Mouse (Mus musculus) G1E-ER4 (cell line): Measurements from ENCODE around the gene Pdik1l. TPM values are rescaled to one million over a fixed set of nuclear protein-coding genes. Genes with fewer than 3 reads are reported as not detected.

ENCODE experiments used
- GATA1 ChIP-seq: IDR thresholded peaks from one replicate; pipeline ENCODE4 v1.8.0; 2012; ENCODE audit warnings: low read length, inconsistent platforms
- polyA plus RNA-seq: library from polyadenylated mRNA; stranded (reverse); fragments of >175 nt; gene quantifications from 2 replicates; pipeline ENCODE4 v1.2.3, GENCODE M21; 2012

Pdik1l gene
- 4.3 and 4.6 TPM in 2 replicates for polyA plus RNA-seq

DNA sequence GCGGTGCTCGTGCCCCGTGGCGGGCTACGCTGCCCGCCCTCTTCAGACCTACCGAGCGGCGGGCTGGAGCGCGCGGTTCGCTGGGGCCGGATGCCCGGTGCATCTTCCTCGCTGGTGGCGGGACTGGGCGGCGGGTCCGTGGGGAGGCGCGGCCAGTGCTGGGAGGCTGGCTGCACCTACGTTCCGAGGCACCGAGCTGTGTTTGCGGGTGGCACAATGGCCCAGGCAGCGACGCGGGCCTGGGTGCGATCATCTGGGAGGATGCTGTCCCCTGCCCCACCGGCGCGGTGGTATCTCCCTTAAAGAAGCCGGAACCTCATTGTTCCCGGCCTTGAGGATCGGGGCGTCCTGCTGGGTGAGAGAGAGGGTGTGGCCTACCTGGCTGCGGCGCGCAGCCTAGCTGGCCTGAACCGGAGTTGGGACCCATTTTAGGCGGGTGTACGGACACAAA lies at the start of gene Pdik1l:
Pdik1l (minus strand) TSS at position 321 of the 451 bp plus-strand sequence.
- TF ChIP-seq GATA1: no peak

DNA sequence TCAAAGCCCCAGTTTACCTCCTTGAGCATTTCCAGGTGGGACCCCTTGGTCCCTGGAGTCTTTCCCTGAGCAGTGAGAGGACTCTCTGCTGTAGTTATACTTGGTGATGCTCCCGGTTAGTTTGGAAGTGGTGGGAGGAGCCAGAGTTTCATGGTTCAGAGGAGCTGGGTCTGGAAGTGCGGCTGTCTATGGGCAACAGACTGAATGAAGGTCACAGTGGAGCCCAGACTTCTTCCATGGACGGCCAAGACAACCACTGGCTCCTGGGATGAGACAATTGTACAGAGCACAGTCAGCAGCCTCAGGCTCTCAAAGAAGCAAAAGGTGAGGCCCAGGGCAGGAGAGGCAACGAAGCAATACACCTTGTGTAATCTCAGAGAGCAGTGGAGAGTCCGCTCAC lies 42.6 kb upstream of the Pdik1l start:
- no peak for TF ChIP-seq GATA1

DNA sequence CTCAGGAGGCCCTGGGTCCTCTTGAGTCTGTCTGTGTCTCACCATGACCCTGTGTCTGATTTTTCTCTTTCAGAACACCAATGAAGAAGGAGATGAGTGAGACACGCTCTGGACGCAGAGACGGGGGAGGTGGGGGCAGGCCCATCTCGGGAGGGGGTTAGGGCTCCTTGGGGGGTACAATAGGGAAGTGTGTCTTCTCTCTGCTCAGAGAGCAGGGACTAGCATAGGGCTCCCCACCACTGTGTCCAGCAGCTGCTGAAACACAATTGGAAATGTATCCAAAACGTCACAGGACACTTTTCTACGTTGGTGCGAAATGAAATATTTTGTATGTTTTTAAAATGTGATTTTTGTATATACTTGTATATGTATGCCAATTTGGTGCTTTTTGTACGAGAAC lies 41.1 kb upstream of the Pdik1l start:
- TF ChIP-seq GATA1: no peak

DNA sequence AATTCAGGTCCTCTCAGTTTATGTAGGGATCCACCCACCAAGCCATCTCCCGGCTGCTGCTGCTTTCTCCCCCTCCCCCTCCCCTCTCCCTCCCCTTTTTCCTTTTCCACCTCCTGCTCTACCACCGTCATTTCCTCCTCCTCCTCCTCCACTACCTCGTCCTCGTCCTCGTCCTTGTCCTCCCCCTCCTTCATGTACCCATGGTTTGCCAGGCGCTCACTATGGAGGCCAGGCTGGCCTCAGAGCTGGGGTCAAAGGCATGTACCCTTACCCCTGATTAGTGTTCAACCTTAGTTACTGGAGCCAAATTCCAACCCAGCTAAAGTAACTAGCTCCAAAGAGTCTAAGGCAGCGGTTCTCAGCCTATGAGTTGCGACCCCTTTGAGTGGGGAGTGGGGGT lies 40.5 kb upstream of the Pdik1l start:
- TF ChIP-seq GATA1: no peak

DNA sequence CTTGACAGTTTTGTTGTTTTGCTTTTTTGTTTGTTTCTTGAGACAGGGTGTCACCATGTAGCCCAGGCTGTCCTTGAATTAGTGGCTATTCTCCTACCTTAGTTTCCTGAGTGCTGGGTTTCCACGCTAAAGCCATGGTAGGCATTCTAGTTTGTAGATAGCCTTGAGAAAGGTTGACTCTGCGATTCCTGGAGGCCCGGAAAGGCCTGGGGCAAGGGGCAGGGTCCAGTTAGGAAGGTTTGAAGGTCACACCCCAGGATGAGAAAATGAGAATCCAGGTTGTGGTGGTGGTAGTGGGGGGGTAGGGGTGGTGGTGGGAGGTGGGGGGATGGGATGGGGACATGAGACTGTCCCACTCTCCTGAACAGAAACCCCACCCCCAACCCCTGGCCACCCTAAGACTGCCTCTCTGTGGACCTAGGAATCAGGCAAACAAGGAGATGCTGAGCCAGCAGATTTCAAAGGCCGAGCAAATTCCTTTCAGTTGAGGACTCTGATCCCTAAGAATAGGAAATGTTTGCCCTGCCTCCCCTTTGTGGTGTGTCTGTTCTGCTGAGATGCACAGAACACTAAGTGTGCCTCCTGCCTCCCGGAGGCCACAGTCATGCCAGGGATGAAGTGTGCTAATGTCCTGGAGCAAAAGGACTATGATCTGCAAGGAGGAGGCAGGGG lies 39.3 kb upstream of the Pdik1l start:
- no peak for TF ChIP-seq GATA1

DNA sequence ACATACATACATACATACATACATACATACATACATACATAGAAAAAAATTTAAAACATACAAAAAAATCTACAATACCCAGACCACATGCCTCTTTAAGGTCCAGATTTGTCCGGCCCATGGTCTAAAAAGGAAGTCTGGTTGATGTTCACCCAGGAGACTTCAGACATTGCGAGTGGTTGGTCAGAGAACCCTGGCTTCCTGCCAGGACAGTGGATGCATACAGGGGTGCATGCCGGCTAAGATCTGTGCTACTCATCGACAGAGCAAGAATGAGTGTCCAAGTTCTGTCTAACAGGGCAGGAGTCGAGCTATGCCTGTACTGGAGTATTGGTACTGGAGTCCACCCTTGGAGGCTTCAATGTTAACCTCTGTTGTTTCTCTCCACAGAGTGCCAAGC lies 37.0 kb upstream of the Pdik1l start:
- TF ChIP-seq GATA1: no peak

DNA sequence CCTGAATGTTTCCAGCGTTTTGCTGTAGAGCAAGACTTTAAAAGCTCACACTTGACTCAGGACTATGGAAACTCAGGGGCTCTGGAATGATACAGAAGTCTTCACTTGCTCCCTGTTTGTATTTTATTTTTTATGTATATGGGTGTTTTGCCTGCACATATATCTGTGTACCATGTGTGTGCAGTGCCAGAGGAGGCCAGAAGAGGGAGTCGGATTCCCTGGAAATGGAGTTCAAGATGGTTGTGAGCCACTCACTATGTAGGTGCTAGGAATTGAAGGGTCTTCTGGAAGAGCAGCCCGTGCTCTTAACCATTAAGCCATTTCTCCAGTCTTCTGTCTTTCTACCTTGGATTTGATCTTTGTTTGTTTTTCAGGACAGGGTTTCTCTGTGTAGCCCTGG lies 33.8 kb upstream of the Pdik1l start:
- TF ChIP-seq GATA1: no peak

DNA sequence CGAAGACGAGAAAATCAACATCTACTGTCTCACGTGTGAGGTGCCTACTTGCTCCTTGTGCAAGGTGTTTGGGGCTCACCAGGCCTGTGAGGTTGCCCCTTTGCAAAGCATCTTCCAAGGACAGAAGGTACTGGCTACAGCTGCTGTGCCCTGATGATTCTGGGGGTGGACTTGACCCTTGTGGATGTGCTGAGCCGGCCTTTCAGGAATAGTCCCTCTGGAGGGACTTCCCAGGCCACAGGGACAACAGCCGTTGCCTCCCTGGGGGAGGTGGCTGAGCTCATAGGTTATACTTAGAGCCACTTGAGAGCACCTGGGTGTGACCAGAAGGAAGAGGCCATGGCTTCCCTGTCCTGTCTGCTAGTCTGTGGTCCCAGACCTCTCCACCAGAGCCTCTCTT lies 32.0 kb upstream of the Pdik1l start:
- no peak for TF ChIP-seq GATA1

DNA sequence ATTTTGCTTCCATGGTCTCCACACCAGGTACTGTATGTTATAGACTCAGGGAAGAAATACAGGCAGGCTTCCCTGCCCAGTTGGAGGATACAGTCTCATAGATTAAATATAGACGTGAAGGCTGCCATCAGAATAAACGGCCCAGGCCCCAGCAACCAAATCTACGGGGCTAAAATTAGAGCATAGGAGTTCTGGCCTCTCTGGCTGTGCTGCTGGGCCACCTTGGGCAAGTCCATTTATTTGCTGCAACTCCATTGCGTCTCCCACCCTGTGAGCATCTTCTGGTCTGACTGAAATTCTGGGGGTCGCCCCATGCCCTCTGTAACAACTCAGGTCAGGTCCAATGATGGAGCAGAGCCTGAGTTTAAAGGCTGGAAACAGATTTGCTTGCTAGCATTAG lies 31.4 kb upstream of the Pdik1l start:
- no peak for TF ChIP-seq GATA1

DNA sequence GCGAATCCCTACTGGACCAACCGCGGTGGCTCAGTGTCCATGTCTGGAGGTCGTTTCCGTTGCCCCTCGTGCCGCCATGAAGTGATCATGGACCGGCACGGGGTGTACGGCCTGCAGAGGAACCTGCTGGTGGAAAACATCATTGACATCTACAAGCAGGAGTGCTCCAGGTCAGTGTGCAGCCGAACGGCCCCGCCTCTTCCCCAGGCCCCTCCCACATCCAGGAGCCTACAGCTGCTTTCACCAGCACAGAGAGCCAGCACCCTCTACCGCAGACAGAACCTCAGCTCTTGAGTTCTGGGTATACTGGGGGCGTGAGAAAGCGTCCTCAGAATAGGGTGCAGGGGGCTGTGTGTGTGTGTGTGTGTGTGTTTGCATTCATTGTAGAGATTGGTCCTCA lies 28.7 kb upstream of the Pdik1l start:
- no peak for TF ChIP-seq GATA1

DNA sequence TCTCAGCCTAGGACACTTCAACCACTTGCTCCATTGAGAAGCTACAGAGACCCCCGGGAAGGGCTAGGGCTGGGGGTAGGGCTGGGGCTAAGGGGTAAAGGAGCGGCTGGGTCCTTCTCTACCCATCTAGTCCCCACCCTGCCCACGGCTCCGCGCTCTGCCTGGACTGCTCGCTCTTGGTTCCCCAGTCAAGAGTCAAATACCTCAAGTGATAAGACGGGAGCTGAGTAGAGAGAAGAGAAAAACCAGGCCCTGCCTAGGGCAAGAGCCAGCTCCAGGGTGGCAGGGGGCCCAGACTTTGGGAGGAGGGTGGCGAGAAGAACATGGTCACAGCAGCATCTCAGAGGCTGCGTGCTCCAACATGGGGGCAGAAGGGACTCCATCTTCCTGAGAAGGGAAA lies 27.8 kb upstream of the Pdik1l start:
- TF ChIP-seq GATA1: no peak

DNA sequence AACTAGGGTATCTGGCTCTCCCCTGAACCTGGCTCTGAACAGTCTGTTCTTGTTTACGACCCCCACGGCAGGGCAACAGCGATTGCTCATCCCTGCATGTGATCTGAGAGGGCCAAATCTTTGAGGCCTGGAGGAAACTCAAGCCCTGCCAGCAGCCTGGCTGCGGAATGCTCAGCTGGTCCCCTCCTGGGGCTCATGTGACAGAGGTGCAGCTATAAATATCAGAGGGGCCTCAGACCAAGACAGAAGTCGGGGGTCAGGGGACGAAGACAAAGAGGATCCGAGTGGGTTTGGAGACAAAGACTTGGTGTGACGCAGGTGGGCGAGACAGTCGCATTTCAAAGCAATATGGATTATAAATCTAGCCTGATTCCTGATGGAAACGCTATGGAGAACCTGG lies 27.2 kb upstream of the Pdik1l start, which contains the start of gene Trim63:
Trim63 (plus strand) TSS at position 245 of the 400 bp plus-strand sequence.
- TF ChIP-seq GATA1: no peak

DNA sequence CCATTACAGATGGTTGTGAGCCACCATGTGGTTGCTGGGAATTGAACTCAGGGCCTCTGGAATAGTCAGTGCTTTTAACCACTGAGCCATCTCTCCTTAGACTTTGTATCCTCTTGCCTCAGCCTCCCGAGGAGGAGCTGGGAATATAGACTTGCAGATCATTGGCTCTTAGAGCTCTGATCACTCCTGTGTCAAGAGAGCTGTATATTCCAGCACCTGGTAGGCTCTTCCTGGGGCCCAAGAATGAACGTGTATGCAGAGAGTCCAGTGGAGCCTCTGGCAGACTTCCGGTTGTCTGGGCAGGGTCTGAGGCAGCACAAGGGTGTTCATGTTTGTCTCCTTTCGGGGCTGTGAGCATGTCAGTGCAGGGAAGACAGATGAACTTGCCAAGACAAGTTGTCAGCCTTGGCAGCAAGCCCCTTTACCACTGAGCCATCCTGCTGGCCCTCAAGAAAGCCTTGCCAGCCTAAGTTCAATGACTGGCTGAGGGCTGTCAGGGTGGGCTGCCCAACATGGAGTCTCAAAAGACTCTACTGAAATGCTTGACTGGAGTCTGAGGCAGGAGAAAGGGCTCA lies 26.5 kb upstream of the Pdik1l start:
- no peak for TF ChIP-seq GATA1

DNA sequence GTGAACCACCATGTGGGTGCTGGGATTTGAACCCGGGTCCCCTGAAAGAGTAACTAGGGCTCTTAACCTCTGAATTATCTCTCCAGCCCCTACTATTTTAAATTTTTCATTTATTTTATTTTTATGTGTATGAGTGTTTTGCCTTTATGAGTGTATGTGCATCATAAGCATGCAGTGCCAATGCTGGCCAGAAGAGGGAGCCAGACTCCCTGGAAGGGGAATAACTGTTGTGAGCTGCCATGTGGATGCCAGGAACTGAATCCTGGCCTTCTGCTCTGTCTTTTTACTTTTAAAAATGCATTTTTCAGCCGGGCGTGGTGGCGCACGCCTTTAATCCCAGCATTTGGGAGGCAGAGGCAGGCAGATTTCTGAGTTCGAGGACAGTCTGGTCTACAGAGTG lies 25.2 kb upstream of the Pdik1l start:
- TF ChIP-seq GATA1: no peak

DNA sequence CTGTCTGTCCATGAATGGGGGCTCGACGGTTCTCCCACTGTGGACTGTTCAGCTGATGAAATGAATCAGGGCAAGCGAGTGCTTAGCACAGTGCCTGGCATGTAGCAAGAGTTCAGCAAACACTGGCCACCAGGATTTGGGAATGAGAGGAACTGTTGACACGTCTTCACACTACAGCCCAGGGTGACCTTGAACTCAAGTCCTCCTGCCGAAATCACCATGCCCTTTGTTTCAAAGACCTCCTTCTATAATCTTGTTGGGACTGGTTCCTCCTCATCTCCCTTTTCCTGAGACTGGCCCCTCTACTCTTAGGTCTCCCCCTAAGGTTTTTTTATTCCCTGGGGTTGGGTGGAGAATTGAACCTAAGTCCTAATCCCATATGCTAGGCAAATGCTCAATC lies 24.6 kb upstream of the Pdik1l start:
- no peak for TF ChIP-seq GATA1

DNA sequence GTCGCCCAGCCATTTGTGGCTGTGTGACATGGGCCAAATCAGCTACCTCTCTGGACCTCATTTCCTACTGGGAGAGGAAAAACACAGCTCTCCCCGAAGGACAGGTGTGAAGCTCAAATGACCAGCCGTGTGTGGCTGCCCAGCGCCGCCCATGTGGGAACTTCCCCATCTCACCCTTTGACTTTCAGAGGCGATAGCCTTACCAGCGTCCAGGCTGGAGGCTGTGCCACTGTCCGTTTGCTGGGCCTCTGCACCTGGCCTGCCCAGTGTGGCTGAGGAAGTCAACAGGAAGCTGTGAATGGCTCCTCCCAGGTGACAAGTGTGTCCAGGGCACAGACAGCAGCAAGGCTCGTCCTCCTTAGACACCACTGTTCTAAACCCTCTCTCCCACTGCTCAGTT lies 24.1 kb upstream of the Pdik1l start:
- TF ChIP-seq GATA1: no peak

DNA sequence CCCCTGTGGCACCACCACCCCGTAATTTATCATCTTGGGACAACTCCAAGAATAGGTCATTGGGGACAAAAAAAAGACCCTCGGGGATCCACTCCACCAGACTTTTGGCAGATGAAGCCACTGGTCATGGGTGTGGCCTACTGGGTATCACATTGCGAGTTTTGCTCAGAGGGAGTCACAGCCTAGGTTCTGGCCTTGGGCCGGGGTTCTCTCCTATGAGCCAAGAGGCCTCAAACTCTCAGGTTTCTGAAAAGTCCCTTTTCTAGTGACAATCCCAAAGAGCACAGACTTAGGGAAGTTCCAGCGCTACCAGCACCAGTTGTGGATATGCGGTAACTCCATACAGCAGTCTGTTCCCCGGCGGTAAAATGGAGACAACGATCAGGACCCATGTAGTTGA lies 23.0 kb upstream of the Pdik1l start:
- TF ChIP-seq GATA1: no peak
